Mouse (Mus musculus) heart, adult 2 months (tissue): Measurements from ENCODE around the gene Oxa1l. TPM values are rescaled to one million over a fixed set of nuclear protein-coding genes. Genes with fewer than 3 reads are reported as not detected.

Source experiments
- DNase-seq, 2 experiments: peaks; one replicate each; pipeline ENCODE4 v3.0.0; 2021
- H3K27ac ChIP-seq: fragments of 200-600 bp; 2 replicates; pipeline ENCODE4 v1.8.1; 2022
- H3K27me3 ChIP-seq: fragments of 200-500 bp; 2 replicates; pipeline ENCODE4 v1.6.1; 2012; ENCODE audit warnings: mild to moderate bottlenecking, low read length, inconsistent platforms, mixed read lengths; ENCODE audit not compliant: control insufficient read depth, insufficient read depth
- H3K36me3 ChIP-seq: fragments of 200-500 bp; 2 replicates; pipeline ENCODE4 v1.6.1; 2012; ENCODE audit warnings: low read length, inconsistent platforms; ENCODE audit not compliant: control insufficient read depth, insufficient read depth
- H3K4me1 ChIP-seq: fragments of 200-500 bp; 2 replicates; pipeline ENCODE4 v1.6.1; 2011; ENCODE audit warnings: low read length; ENCODE audit not compliant: control insufficient read depth, insufficient read depth
- H3K4me3 ChIP-seq: fragments of 200-600 bp; 2 replicates; pipeline ENCODE4 v1.8.1; 2022
- H3K79me2 ChIP-seq: fragments of 200-500 bp; replicated peaks from 2 replicates; pipeline ENCODE4 v1.6.1; 2012; ENCODE audit warnings: mild to moderate bottlenecking, inconsistent platforms, low read length, moderate library complexity, mixed read lengths; ENCODE audit not compliant: control insufficient read depth, insufficient read depth
- H3K9ac ChIP-seq: fragments of 200-500 bp; 2 replicates; pipeline ENCODE4 v1.6.1; 2012; ENCODE audit warnings: low read depth, mild to moderate bottlenecking, control low read depth, inconsistent platforms, low read length, mixed read lengths
- CTCF ChIP-seq: fragments of 200-600 bp; IDR thresholded peaks from 2 replicates; pipeline ENCODE4 v1.8.1; 2022; ENCODE audit warnings: antibody characterized with exemption, mild to moderate bottlenecking, moderate library complexity
- EP300 ChIP-seq: fragments of 200-500 bp; IDR thresholded peaks from 2 replicates; pipeline ENCODE4 v1.6.1; 2011; ENCODE audit warnings: low read depth, low read length, control low read depth; ENCODE audit not compliant: insufficient read depth
- POLR2A ChIP-seq: fragments of 200-500 bp; IDR thresholded peaks from 2 replicates; pipeline ENCODE4 v1.6.1; 2011; ENCODE audit warnings: mild to moderate bottlenecking, low read depth, low read length, control low read depth; ENCODE audit not compliant: insufficient read depth
- WGBS: fragments of 180-500 bp; shearing (Covaris S2); methylation state at CpG from one replicate; pipeline ENCODE4 v1.1.7; 2018; 5-methylcytosine and 5-hydroxymethylcytosine counted together
- intact Hi-C: fragments of 180-260 bp; cut with DNase I; formaldehyde crosslinking; loops from one replicate; pipeline ENCODE4 v1.15.1; 2025
- polyA plus RNA-seq: library from polyadenylated mRNA; depleted of rRNA; stranded (reverse); fragments of >200 nt; gene quantifications from 2 replicates; pipeline ENCODE4 v1.2.3, GENCODE M21; 2012
- total RNA-seq, 2 experiments: library from RNA; stranded (reverse); gene quantifications; 2 replicates each; pipeline ENCODE4 v1.2.3; 2021

Gene Oxa1l
- total and polyA plus RNA-seq, 3 experiments: 78.5 to 190 (median 88.0) TPM

GRCm38 (mm10) chr14:54369372-54369771 is 8.7 kb downstream of the Oxa1l start:
- intact Hi-C loops: no loop called here
- no peaks in the 10 kb centered on the region for H3K4me1 ChIP-seq
- no peaks in the 10 kb centered on the region for H3K79me2 ChIP-seq
- 87% methylated on average over 3 of the region's 3 CpGs for WGBS
- no peak for DNase-seq
- no peak for TF ChIP-seq EP300
- TF ChIP-seq CTCF: no peak
- TF ChIP-seq POLR2A: no peak
- 0 out of 2 replicates have a peak, but pooled peaks cover 2% of the 10 kb centered on the region for H3K36me3 ChIP-seq
- no peaks in the 10 kb centered on the region for H3K27me3 ChIP-seq
- H3K27ac ChIP-seq: no peak overlapping the region
- no peak overlapping the region for H3K9ac ChIP-seq
- H3K4me3 ChIP-seq: no peak overlapping the region

- Histone ChIP-seq H3K4me3 (no peak overlapping the region), H3K4me1 (no peaks in the 10 kb centered on the region), H3K27me3 (no peaks in the 10 kb centered on the region), H3K36me3 (0 out of 2 replicates have a peak, but pooled peaks cover 2% of the 10 kb centered on the region), H3K79me2 (no peaks in the 10 kb centered on the region), H3K9ac (no peak overlapping the region), H3K27ac (no peak overlapping the region)
- intact Hi-C loops: no loop called here
- 95% methylated on average over 6 of the region's 6 CpGs for WGBS
- TF ChIP-seq EP300 (no peak), POLR2A (no peak), CTCF (no peak)
- DNase-seq: no peak
Measured at GRCm38 (mm10) chr14:54370595-54370994, 10.0 kb downstream of the Oxa1l start.

- Histone ChIP-seq H3K9ac (no peak overlapping the region), H3K27me3 (no peaks in the 10 kb centered on the region), H3K79me2 (no peaks in the 10 kb centered on the region), H3K36me3 (0 out of 2 replicates have a peak, but pooled peaks cover 2% of the 10 kb centered on the region), H3K4me3 (no peak overlapping the region), H3K4me1 (no peaks in the 10 kb centered on the region), H3K27ac (no peak overlapping the region)
- no peak for DNase-seq
- no peak for TF ChIP-seq CTCF
- TF ChIP-seq POLR2A: no peak
- no peak for TF ChIP-seq EP300
- WGBS: 97% methylated on average over 10 of the region's 10 CpGs
- intact Hi-C loops: no loop called here
Measured at GRCm38 (mm10) chr14:54371460-54371859, 10.8 kb downstream of the Oxa1l start.

- TF ChIP-seq POLR2A (no peak), CTCF (no peak), EP300 (no peak)
- H3K9ac ChIP-seq: no peak overlapping the region
- H3K4me1 ChIP-seq: no peaks in the 10 kb centered on the region
- no peaks in the 10 kb centered on the region for H3K79me2 ChIP-seq
- no peak for DNase-seq
- no peak overlapping the region for H3K27ac ChIP-seq
- H3K4me3 ChIP-seq: no peak overlapping the region
- 0 out of 2 replicates have a peak, but pooled peaks cover 2% of the 10 kb centered on the region for H3K36me3 ChIP-seq
- 90% methylated on average over 9 of the region's 9 CpGs for WGBS
- no peaks in the 10 kb centered on the region for H3K27me3 ChIP-seq
- intact Hi-C loops: no loop called here
Measured at GRCm38 (mm10) chr14:54372923-54373322, 12.3 kb downstream of the Oxa1l start.

- Histone ChIP-seq H3K36me3 (no peaks in the 10 kb centered on the region), H3K27me3 (no peaks in the 10 kb centered on the region), H3K27ac (no peak overlapping the region), H3K9ac (no peak overlapping the region), H3K4me1 (no peaks in the 10 kb centered on the region), H3K4me3 (no peak overlapping the region), H3K79me2 (no peaks in the 10 kb centered on the region)
- intact Hi-C loops: loop anchor here (1.0 to 2.0 kb wide), 2 partner anchors 36 to 73 kb away; no protein-coding TSS in a partner anchor
- DNase-seq: peak; percentile 30 to 37
- TF ChIP-seq CTCF: peak; percentile 77
- TF ChIP-seq EP300: no peak
- WGBS: 73% methylated on average over 3 of the region's 3 CpGs
Measured at GRCm38 (mm10) chr14:54375916-54376315, 15.3 kb downstream of the Oxa1l start.

- no peak for DNase-seq
- Histone ChIP-seq H3K79me2 (no peaks in the 10 kb centered on the region), H3K36me3 (no peaks in the 10 kb centered on the region), H3K4me3 (no peak overlapping the region), H3K27ac (no peak overlapping the region), H3K27me3 (no peaks in the 10 kb centered on the region), H3K9ac (no peak overlapping the region), H3K4me1 (no peaks in the 10 kb centered on the region)
- no peak for TF ChIP-seq EP300
- TF ChIP-seq CTCF: no peak
- TF ChIP-seq POLR2A: no peak
- intact Hi-C loops: loop anchor here (2.0 kb wide), 1 partner anchor 72 kb away; no protein-coding TSS in a partner anchor
- 50% methylated on average over 6 of the region's 6 CpGs for WGBS
Measured at GRCm38 (mm10) chr14:54377166-54377565, 16.5 kb downstream of the Oxa1l start.
